Mouse (Mus musculus): Measurements from ENCODE around the gene Dusp5.
"Not testable (repeated sequence)": the region's sequence is repeated elsewhere in the genome, so short reads cannot be mapped to it uniquely, and the experiment has no call there.

Gene Dusp5

DNA sequence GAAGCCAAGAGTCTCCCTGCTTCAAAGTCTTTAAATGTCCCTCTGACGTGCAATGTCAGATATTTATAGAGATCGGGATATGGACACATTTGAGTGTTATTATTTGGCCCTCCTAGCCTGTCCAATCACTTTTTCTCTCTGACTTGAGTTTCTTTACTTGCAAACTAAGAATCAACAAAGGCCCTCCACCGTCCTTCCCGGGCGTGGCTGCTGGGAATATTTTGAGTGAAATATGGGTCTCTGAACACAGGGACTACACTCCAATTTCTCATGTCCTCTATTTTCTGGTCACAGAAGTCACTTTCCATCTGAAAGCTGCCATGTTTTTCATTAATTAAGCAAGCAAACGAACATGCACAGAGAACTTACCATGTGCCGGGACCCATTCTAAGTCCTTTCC is 45.6 kb downstream of the Dusp5 start:
- no peak for TF ChIP-seq GATA4 (IDR thresholded peaks at IDR 0.05; ENCODE audit: insufficient replicate concordance, low read length)

DNA sequence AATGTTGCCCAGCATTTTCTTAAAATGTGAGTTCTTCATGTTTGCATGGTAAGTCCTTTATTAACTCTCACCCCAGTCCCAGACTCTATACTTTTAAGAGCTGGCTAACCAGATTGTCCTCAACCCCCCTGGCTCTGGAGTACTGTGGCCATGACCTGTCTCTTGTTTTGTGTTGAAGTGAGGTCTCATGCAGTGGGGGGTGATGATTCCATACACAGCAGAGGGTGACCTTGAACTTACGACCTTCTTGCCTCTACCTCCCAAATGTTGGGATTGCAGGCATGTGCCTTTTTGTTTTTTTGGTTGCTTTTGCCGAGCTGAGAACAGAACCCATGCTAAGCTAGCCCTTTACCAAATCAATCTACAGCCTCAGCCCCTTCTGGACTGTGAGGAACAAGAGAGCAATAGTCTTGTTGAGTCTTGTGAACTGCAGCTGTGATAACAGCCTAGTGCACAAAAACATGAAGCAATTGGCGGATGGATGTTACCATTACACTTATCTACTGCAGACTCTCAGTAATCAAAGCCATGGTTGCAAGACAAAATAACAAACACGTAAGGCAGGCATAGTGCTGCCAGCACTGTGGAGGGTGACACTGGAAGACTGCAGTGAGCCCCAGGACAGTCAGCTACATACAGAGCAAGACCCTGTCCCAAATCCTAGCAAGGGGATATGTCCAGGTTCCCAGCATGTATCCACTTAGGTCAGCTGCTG is 46.5 kb downstream of the Dusp5 start:
- TF ChIP-seq GATA4 (IDR thresholded peaks at IDR 0.05; ENCODE audit: insufficient replicate concordance, low read length): no peak

DNA sequence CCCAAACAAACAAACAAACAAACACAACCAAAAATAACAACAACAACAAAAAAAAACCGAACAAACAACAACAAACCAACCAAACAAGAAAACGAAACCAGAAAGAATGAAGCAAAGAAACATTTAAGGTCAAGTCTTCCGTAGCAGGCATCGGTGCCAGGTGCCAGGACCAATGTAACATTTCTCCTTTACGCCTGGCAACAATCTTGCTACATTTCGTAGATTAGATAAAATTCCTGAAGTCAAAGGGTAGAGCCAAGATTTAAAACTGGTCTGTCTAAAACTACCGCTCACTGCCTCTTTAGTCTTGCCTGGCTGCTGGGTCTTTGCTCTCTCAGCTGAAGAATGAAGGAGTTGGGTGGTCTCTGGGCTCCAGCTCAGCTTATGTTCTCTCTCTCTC is 47.2 kb downstream of the Dusp5 start:
- TF ChIP-seq GATA4 (IDR thresholded peaks at IDR 0.05; ENCODE audit: insufficient replicate concordance, low read length): no peak

DNA sequence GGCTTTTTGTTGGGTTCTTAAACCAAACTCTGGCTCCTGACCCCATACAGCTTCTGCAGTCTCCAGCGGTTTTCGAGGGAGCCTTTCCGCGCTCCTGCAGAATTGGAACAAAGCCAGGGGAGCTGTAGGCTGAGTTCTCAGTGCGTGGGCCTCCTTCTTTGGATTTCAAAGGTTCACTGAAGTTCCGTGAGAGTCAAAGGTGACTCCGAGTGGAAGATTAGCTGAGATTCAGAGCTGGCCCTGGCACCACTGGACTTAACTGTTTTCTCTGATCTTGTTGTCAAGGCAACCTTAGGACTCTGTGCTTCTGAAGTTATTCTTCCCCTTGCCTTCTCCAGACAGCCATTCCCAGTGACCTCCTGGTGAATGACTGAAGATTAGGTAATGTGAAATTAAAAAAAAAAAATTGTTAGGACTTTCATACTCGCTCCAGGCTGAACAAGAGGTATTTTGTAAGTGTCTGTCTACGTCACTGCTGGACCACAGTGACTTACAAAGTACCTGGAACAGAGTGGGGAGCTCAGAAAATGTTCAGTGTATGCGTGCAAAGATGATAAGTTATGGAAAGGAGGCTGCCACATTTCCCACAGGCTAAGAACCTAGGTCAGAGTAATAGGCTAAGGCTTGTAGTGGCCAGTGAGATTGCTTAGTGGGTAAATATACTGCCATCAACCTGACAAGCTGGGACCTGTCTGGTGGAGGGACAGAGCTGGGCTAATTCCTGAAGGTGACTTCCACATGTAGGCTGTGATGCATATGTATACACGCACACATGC is 48.3 kb downstream of the Dusp5 start:
- TF ChIP-seq GATA4 (IDR thresholded peaks at IDR 0.05; ENCODE audit: insufficient replicate concordance, low read length): no peak

DNA sequence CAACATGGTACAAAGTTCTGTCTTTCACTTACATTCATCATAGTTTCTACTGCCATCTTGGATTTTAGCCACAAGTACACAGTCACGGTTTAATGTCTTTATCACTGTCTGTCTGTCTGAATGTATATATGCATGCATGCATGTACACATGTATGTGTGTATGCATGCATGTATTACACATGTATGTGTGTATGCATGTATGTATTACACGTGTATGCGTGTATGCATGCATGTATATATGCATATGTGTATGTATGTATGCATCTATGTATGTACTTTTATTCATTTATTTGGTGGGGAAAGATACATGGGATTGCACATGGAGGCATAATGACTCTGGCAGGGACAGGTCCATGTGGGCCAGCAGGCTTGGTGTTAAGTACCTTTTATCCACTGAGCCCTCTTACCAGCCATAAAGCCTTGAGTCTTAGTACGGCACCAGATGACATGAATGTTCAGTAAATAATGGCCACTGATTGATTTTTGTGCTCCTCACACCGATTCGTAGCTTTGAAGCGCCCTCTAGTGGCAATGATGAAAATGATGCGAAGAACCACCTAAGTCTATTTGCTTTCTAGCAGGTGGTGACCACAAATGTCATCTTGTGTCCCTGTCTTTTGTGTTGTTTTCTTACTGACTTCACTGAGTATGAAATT is 49.8 kb downstream of the Dusp5 start:
- TF ChIP-seq GATA4 (IDR thresholded peaks at IDR 0.05; ENCODE audit: insufficient replicate concordance, low read length): no peak

DNA sequence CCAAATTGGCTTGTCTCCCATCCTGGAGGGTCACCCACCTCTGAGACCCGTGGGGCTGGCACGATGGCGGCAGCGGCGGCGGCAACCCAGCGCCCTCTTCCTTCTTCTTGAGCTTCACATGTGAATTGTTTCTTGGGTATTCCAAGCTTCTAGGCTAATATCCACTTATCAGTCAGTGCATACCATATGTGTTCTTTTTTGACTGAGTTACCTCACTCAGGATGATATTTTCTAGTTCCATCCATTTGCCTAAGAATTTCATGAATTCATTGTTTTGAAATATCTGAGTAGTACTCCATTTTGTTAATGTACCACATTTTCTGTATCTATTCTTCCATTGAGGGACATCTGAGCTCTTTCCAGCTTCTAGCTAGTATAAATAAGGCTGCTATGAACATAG is 60.1 kb downstream of the Dusp5 start, which contains the start of gene Nutf2-ps1:
Gene Nutf2-ps1 (minus strand): TSS at position 101 of the 400 bp plus-strand sequence.
- not testable (repeated sequence) for TF ChIP-seq GATA4 (IDR thresholded peaks at IDR 0.05; ENCODE audit: insufficient replicate concordance, low read length)
